Mouse (Mus musculus) spleen, postnatal 10 days (tissue): ENCODE measurements around the gene Zfp644.
"Not testable (repeated sequence)": the region's sequence is repeated elsewhere in the genome, so short reads cannot be mapped to it uniquely, and the experiment has no call there.

Experiments
- DNase-seq, 2 experiments: peaks; one replicate each; pipeline ENCODE4 v3.0.0; 2021 to 2022; ENCODE audit warnings: low spot score in 2 of 2

Gene Zfp644

GRCm38 (mm10) chr5:106696396-106697337 is at the start of gene Zfp644:
Zfp644 (minus strand) TSS chr5:106697287.
- DNase-seq, result peak; percentile 84 to 88

DNA sequence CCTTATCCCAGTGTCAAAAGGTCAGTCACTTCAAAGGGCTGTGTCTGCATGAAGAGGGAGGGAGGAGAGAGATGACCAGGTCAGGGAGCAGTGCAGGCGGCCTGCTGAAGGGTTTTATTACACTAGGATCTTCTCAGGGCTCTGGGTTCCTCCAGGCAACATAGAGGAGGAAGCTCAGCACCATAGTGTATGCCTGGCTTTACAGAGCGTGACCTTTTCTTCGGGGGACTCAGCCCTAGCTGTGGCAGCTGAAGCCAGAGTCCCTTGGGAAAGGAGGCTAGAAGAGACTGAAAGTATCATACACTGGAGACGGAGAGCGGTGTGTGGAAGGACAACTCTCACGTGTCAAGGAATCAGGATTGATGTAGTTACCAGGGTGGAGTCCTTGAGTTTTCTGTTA is 42.6 kb upstream of the Zfp644 start:
- no peak for DNase-seq

DNA sequence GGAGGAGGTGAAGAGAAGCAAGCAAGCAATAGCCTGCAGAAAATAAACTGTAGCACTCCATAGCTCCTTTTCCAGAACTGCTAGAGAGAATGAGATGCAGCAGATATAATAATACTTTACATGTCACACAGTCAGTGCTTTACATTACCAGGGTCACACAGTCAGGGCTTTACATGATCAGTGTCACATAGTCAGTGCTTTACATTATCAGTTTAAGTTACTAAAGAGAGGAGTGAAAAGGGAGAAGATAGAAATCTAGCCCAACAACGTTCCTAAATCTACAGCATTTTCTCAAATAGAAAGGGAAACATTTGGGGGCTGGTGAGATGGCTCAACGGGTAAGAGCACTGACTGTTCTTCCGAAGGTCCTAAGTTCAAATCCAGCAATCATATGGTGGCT is 26.4 kb upstream of the Zfp644 start:
- DNase-seq, result no peak

DNA sequence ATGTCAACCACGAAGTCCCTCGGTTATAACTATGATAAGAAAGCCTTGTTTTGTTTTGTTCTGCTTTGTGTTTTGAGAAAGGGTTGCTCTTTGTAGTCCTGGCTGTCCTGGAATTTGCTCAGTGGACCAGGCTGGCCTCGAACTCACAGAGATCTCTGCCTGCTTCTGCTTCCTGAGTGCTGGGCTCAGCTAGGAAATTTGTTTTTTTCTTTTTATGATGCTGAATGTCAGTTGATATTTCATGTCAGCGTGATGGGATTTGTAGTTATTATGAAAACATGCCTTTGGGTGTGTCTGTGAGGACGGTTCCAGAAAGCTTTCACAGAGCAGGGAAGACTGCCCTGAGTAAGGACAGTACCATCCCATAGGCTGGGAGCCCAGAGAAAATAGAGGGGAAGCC is 25.7 kb upstream of the Zfp644 start:
- DNase-seq, result no peak

DNA sequence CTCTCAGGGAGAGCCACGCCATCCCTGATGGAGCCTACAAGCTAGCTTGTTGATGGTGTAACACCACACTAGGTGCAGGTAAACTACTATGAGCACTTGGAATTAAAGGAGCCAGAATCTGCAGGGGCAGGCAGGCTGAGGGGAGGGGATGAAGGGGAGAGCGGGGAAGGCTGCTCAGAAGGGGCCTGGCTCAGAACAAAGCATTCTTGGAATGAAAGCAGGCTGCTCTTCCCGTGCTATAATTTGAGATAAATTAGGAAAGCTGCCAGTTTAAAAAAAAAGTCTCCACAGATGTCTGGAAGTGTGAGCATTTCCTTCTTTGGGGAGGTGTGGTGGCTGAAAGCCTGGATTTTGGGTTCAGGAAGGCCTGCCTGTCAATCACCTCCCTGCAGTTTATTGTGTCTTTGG is 14.8 kb upstream of the Zfp644 start:
- DNase-seq, result no peak

DNA sequence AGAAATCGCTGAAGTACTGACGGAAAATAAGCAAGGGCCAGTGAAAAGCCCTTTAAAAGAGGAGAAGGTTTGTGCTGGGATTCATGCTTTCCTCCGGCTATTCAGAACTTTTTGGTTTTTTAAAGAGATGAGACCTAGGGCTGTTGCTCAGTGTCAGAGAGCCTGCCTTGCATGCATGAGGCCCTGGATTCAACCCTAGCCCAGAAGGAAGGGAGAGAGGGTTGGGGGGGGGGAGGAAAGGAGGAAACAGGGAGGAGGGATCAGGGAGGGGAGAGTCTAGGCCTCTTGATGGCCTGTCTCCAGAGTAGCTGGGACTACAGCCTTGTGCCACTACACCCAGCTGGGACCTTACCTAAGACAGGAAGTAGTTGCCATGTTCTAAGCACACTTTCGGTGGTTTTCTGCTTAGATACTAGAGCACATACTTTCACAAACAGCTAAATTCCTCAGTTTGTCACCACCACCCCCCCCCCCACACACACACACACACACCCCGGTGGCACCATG is 14.2 kb upstream of the Zfp644 start:
- DNase-seq, result no peak

GRCm38 (mm10) chr5:106710611-106711010 is 13.5 kb upstream of the Zfp644 start:
- DNase-seq, result peak in 1 of 2 experiments; percentile 64

DNA sequence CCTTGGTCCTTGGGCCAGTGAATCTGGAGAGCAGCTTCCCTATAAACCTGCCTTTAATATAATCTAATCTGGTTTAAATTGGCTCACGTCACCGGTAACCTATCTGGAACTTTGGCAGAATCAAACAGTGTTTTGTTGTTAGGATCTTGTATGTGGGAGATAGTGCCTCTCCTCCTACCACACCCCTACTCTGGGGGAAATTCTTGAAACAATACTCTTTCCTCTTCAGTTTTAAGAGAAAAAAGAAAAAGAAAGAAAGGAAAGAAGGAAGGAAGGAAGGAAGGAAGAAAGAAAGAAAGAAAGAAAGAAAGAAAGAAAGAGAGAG is 13.0 kb upstream of the Zfp644 start:
- no peak for DNase-seq

DNA sequence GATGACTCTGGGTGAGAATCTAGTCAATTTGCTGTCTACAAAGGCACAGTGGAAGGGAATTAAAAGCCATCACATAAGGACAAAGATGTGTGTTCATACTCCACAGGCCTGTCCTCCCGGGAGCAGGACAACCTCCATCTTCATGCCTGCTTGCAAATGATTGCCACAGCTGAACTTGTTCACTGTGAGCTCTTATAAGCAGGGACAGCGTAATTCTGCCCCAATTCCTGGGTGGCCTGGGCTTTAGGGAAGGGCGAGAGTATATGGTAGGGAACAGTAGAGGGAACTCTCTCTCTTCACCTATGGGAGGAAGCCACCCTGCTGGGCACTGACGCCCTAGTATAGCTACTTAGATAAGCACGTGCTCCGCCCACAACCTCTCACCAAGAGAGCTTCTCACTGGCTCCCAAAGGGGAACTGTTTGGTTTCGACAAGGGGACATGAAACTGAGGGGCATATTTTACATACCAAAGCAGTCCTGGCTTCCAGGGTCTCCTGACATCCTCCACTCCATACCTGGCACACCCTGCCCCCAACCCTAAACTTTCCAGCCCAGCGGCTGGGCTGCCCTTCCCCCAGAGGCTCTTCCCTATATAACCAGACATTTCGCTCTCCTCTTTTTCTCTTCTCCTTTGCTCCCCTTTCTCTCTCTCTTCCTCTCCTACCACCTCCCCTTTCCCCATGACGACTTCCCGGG is 12.4 kb upstream of the Zfp644 start:
- DNase-seq, result peak; percentile 53 to 84

DNA sequence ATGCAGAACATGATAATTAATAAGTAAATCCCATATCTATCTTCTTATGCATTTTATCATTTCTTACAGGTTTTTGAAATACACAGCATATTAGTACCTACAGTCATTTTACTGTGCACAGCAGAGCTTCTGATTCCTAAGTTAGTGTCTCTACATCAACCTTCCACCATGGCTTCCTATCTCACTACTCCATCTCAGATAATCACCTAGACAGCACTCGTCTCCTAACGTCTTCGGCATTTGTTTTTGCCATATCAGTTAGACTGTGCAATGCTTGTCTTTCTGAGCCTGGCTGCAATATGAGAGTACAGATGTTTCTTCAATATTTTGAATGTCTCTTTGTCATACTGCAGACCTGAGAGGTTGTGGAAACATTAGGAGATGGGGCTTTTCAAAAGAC is 9.3 kb upstream of the Zfp644 start:
- DNase-seq, result no peak

GRCm38 (mm10) chr5:106705162-106705561 is 8.1 kb upstream of the Zfp644 start:
- DNase-seq, result peak; percentile 53 to 72

DNA sequence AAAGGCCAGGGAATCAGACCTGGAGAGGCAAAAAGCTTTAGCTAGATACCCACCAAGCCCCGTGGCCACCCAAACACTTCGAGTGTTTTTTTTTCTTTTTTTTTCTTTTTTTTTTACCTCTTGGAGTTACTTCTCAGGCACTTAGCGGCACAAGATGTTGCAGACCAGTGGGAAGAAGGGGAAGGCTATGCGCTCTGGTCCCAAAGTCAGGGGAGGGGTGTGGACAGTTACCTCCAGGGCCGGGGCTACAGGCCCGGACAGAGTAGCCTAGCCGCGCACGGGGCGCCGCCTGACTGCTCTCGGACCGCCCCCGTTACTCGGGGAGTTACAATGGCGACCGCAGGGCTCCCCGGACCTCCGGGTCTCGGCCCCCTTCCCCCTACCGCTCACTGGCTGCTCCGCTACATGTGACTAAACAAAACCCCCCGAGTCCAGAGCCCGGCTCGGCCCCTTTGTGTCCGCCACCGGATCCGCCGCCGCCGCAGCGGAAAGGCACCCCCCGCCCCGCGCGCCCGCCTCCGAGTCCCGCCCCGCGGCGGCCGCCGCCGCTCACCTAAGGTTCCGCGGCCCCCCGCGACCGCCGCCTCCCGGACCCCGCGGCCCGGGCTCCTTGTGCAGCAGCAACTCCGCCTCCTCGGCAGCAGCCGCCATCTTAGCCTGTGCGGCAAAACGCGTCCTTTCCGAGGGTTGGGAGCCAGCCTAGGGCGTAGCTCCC is 1.2 kb downstream of the Zfp644 start:
- peak; percentile 74 to 83 for DNase-seq

DNA sequence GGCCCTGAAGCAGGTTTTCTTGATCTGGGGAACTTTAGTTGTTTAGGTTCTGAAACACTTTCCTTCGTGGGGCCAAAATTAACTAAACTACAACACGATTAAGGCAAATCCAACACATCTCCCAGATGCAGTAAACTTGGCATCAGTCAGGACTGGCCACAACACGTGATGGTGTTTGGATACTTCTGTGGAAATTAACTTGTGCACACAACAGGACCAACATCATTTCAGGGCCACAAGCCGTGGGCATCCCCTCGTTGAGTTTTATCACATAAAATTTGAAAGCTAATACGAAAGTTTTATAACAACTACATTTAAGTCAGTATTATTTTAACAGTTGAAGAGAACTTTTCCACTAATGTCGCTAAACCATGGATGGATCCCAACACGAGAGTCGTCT is 1.9 kb downstream of the Zfp644 start:
- DNase-seq, result no peak

- no peak for DNase-seq
These were observed 2.4 kb downstream of the Zfp644 start for GRCm38 (mm10) chr5:106694683-106695082.

DNA sequence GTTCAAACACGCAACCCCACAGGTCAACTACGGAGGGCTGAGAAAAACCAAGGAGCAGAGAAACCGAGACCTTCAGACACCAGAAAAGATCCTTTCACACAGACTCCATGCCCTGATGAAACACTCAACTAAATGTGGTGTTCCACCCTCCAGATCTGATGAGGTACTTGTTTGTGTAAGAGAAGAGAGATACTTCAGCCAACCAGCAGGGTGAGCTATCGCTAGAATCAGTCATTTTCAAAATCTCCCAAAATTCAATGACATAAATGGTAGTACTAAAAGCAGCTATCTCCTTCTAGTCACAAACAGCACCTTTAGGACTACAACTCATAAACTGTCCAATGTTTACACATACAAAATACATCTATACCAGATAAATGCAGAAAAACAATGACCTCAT is 4.1 kb downstream of the Zfp644 start:
- DNase-seq, result peak in 1 of 2 experiments; percentile 63

DNA sequence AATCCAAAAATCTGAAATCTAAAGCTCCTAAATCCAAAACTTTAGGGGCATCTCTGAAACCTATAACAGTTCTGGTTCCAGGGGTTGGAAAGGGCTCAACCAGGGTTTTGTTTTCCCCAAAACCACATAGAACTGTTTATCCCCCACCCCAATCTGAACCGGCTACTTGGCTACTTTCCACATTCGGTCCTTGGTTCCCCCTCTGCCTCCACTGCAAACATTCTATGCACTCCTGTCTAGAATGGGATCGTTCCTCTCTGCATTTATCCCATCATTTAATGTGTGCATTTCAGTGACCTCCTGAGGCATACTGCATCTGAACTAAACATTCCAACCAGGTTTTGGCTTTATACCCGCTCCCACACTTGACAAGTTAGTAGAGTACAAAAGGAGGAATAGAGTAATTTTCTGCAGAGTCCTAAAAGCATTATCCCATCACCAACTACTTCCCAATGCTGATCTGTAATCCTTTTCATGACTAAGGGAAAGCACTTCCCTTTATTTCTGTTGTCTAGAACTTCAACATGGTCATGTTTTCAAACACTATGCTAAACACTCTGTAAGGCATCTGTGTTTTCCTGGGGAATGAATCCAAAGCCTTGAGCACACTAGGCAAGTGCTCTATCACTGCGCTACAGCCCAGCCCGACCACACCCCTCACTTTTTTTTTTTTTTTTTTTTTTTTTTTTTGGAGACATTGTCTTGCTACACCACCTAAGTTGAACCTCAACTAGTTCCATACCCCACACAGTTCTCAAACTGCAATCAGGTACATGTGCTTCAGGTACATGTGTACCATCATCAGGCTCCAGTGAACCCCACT is 16.2 kb downstream of the Zfp644 start:
- DNase-seq, result no peak

- DNase-seq, result no peak
These were observed 17.4 kb downstream of the Zfp644 start for GRCm38 (mm10) chr5:106679659-106680058.

GRCm38 (mm10) chr5:106678823-106679222 is 18.3 kb downstream of the Zfp644 start:
- DNase-seq, result not testable (repeated sequence)

DNA sequence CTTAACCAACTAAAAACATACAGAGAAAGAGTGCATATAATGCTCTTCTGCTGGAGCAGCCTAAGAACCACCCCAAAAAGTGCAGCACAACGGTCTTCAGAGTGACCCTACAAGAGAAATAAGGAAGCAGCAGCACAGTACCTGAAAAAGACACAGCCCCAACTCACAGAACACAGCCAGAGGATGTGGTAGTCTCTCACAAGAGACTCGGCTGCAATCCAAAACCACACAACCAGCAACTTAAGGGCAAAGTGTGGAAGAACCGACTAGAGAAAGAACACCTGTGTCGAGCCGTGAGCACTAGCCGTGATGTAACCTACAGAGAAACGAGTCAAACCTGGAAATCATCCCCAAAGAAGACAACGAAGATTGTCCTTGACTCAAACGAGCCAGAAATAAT is 20.3 kb downstream of the Zfp644 start:
- DNase-seq, result no peak

- no peak for DNase-seq
These were observed 24.5 kb downstream of the Zfp644 start for GRCm38 (mm10) chr5:106672597-106672996.

DNA sequence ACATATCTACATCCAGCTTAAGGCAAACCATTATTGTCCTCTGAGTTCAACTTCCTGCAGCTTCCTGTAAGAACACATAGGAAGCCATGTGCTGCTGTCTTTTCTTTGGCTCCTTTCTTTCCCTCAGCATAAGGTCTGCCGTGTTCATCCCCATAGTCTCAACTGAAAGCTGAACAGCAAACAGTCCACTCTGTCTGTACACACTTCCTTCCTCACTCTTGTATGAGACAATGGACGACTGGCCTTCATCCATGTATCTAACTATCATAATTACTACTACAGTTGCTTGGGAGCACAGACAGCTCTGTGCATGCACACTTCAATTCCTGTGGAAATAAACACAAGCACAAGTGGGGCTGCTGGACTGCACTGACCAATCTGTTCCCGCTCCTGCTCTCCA is 25.2 kb downstream of the Zfp644 start:
- no peak for DNase-seq
